Mouse (Mus musculus) spleen, postnatal 36 days (tissue): Measurements from ENCODE around the gene Hoxb4.

Experiments
- DNase-seq, 2 experiments: peaks; one replicate each; pipeline ENCODE4 v3.0.0; 2022; ENCODE audit warnings: low spot score in 2 of 2, mixed read lengths in 1 of 2

The Hoxb4 gene

DNA sequence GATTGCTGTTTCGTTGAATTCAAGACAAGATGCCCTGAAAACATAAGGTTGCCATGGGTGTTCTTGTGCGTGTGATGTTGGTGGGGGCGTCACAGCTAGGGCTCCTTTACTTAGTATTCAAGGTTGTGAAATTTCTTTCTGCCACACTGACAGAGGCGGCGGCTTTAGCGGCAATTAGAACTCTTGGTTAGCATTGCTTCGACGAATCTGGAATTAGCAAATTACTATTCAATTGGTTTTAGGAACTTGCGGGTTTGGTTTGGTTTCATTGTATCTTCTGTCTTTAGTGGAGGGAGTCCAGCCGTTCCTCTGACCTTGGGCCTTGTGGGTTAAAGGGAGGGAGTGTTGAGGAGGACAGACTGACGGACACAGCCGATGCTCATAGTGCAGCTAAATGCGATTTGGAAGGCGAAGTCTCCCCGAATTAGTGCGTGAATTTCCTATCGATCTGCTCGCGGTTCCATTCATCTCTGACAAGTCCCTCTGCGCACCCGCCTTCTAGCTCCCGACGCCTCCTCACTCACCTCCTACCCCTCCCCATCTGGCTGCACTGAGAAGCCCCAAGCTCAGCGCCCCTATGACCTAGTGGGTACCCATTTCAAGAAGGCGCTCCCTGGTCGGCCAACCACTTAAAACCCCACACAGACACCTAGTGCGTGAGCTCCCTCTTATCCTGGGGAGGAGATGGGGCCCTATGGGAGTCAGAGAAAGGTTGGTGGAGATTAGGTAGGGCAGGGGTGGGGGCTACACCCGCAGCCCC lies at the start of gene Hoxb4:
Hoxb4 (plus strand) TSS at position 660 of the 760 bp plus-strand sequence.
- no peak for DNase-seq

DNA sequence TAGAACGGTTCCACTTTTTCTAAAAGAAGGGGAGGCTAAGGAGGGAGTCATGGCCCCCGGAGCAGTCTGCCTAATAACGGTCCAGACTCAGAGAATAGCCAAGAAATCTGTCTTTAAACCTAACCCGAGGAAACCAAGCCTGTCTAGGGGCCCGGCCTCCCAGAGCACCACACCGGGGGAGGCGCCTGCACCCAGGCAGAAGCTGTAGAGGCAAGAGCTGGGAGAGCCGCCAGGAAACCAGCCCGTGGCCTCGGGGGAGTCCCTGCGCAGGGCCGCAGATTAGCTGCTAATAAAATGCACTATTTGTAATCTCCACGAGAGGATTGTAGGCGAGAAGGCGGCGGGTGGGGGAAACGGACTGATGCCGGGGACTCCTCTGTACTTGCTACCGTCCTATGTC lies 48.2 kb upstream of the Hoxb4 start:
- no peak for DNase-seq

DNA sequence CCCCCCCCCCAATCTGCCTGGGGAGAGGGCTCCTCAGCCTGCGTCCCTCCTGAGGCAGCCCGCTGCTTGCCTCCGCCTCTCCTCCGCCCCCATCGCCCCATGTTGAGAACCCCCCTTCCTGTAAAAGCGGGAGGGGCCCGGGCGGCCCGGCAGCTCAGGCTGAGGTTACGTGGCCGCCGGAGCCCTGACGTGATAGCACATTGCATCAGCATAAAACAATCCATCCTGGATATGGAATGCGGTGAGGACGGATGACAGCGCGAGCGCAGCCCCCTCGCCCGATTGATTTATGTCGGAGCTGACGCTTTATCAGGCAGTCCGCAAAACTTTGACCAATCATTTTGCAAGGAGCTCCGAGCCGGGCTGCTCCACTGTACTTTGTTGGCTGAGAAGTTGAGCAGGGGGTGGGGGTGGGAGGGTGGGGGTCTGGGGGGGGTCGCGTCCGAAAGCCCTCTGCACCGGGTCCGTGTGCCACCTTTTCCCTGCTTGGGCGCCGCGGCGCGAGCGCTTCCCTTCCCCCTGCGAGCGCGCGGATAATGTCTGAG lies 47.0 kb upstream of the Hoxb4 start, which contains the start of gene Hoxb9:
Hoxb9 (plus strand) TSS at position 462 of the 545 bp plus-strand sequence.
- DNase-seq, result no peak

DNA sequence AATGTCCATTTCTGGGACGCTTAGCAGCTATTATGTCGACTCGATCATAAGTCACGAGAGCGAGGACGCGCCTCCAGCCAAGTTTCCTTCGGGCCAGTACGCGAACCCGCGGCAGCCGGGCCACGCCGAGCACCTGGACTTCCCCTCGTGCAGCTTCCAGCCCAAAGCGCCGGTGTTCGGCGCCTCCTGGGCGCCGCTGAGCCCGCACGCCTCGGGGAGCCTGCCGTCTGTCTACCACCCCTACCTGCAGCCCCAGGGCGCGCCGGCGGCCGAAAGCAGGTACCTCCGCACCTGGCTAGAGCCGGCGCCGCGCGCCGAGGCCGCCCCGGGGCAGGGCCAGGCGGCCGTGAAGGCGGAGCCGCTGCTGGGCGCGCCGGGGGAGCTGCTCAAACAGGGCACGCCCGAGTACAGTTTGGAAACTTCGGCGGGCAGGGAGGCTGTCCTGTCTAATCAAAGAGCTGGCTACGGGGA lies 46.5 kb upstream of the Hoxb4 start:
- no peak for DNase-seq

DNA sequence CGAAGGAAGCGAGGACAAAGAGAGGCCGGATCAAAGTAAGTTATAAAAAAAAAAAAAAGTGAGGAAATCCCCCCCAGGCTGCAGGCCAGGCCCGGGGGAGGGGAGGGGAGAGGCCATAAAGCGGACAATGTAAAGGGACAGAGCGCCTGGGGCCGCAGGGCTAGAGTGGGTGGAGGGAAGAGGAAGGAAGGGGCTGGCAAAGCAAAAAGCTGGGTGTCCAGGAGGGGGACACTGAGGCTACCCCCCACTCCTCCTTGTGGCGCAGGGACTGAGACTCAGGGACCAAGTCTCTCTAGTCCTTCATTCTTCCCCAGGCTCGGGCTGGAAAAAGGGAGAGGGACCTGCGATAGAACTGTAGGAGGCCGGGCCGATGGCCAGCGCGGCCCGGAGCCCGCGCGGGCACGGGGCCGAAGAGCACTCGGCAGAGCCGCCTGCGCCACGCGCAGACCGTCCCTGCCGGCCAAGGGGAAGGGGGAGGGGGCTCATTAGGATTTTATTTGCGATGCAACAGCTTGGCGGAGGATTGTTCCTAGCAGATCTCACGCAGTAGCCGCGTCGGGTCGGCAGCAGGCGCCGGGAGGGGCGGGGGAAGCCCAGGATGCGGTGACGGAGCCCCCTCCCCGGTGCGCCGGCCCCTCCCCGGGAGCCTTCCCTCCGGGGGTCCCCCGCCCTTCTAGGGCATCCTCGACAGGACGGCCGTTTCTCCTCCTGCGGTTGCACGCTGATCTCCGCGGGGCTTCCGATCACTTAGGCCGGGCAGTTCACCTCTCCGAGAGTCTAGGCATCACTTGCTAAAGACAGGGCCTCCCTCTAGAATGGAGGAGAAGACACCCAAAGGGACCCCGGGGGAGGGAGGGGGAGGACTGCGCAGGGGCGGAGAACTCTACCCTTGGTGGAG lies 45.8 kb upstream of the Hoxb4 start:
- no peak for DNase-seq

DNA sequence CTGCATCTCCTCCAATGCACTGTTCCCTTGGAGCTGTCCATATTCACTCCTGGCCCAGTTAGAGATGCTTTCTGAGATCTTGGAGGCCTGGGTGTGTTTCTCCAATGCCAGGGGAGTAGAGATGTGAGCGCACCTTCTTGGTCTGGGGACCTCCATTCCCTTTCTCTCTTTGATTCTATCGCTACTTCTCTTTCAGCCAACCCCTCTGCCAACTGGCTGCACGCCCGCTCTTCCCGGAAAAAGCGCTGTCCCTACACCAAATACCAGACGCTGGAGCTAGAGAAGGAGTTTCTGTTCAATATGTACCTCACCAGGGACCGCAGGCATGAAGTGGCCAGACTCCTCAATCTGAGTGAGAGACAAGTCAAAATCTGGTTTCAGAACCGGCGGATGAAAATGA lies 43.6 kb upstream of the Hoxb4 start:
- DNase-seq, result no peak

DNA sequence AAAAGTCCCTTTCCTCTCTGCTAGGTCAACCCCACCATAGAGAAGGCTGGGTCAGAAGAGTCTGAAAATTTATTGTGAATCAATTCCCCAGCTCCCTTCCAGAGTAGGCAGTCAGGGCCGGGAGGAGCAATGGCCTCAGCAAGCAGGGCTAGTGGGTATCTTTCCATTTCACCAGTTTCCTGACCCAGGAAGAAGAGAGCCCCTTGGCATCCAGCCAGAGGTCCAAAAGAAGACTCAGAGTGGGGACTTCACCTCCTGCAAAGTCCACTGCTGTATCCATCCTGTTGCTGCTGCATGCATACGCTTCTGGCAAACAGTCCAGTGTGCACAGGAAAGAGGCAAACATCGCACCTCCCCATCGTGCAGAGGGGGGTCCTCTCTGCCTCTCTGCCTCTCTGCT lies 42.2 kb upstream of the Hoxb4 start:
- no peak for DNase-seq

DNA sequence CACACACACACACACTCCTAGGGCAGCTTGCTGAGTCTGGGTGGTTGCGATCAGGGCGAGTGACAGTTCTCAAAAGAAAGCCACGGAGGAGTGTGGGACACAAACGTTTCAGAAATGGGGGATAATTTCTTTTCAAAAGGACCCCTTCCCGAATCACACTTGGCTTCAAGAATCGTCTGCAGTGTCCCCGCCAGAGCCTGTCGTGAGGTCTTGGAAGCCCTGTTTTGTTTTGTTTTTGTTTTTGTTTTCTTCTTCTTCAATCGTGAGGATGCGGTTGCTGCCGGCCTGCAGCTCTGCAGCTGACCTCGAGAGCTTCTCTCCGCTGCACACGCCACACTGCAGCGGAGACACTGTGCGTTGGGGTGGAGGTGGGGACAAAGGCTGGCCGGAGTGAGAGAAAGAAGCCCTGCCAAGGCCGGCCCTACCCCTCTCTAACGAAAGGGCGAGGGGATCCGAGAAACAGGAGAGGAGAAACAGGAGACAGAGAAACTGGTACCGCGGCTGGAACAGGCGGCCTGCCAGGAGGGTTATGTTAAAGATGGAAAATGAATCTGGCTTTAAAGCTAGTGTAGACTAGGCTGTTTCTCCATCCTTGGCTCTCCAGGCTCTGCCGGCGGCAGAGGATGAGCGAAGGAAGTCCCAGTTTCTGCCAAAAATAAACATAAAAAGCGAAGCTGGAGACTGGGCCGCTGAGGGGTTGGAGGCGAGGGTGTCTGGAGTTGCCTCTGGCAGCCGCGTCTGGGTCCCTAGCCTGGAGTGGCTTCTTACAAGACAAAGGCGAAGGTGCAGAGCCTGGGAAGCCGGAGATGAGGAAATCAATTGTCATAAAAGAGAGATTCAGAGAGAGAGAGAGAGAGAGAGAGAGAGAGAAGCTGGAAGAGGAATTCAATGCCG lies 40.7 kb upstream of the Hoxb4 start:
- DNase-seq, result no peak

DNA sequence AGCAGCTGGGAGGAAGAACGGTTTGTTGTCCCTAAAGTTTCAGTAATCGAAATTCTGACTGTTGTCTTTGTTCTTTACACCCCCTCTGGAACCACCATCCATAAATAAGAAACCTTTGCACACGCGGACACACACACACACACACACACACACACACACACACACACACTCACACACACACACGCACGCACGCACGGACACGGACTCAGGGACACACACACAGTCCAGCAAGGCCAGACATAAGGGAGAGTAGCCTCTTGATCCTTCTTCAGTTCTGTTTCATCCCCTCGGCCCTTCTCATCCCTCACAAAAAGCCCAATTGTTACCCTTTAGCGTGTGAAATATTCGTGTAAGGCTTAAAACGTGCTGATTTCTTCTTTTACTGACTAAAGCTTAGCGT lies 39.7 kb upstream of the Hoxb4 start:
- DNase-seq, result no peak

DNA sequence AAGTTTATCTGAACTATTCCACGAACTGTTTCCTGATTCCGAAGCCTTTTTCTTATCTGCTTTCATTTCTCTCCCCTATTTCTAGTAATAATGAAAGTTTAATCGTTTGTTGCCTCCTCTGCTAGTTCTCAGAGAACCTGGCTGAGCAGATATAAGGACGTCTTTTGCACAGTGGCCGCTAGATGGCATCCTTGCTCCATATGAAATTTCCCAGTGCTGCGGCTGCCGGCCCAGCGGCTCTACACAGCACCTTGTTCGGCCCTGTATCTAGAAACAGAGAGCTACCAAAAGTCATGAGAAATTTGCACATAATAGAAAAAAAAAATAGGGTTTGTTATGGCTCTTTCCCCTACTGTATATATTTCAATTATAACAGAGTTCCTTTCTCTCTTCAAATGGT lies 39.3 kb upstream of the Hoxb4 start:
- DNase-seq, result peak; percentile 51 to 56

DNA sequence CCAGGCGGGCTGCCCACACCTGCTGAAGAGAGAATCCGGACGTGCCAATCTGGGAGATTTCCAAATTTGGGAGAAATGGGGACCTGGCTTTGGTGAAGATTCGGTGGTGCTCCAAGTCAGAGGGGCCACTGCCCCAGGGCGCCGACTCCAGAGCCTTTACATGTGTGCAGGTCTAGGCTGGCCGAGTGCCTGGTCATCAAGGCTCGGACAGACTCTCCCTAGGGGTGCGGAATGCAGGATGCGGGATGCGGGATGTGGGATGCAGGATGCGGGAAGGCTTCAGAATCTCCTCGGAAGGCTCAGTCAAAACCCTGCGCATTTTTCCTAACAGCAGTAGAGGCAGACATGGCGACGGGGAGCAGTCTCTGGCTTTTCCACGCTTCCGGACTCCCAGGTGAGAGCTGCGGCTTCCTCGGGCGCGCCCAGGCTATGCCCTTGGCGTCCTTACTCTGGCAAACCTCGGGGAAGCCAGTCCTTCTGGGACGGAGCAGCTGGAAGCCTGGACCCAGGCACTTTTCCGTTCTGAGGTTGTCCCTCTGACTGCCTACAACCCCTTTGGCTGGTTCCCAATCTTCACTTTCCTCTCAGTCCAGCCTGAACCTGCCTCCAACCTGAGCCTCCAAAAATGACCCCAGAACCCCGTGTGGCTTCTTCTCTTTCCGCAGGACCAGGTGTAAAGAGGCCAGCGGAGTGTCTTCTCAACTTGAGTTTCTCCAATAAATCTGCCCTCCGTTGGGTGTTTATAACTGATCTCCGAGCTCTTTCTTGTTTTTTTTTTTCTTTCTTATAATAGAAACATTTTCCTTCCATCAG lies 38.4 kb upstream of the Hoxb4 start:
- no peak for DNase-seq

DNA sequence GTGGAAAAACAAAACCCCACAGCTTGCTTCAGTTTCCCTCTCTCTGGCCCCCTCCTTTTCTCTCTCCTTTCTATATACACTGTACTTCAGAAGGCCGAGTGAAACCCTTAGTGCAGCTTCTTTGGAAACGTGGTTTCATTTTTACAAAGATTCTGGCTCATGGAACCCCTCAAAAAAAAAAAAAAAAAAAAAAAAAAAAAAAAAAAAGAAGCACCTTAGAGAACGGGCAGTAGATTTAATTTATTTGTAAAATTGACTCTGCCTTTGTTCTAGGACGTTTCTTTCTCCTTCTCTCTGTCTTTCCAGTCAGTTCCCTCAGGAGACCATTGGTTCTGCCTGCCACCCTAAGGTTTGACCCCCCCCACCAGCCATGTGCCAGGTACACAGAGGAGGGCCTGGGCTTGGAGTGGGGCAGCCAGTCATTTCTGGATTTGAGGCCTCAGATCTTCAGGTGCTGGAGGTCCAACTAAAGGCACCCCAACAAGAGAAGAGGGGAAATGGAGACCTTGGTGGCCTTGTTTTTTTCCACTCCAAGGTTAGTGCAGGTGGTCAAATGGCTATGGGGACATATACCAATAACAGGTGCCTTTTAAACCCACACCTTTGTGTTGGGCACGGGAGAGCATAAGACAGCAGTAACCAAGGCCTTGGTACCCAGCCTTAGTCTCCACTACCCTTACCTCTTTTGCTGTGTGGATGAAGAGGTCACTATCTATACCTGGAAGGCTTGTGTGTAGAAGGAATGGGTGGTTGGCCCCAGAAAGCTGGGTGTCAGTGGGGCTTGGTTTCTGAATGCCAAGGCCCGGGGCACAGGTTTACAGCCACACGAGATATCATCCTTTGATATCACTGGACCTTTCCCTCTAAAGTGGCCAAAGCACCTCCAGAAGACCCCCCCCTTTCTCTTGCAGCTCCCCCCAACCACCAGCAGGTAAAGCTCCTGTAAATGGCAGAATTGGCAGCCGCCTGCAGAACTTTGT lies 37.4 kb upstream of the Hoxb4 start:
- DNase-seq, result no peak

DNA sequence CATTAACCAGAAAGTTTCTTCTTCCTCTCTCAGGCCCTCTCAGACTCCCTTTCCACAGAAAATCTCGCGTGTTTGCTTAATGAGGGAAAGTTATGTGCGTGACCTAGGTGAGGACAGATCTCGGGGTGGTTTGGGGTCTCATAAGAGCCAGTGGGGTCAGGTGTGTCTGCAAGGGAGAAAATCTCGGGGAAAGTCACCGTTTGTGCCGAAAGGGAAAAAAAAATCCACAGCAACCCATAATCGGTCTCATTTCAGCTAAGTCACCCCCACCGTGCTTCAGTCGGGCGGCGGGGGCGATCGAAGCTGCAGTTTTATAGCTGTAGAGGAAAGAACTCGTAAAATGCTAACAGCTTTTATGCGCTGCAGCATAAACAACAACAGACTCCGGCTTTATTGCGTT lies 36.7 kb upstream of the Hoxb4 start:
- no peak for DNase-seq

DNA sequence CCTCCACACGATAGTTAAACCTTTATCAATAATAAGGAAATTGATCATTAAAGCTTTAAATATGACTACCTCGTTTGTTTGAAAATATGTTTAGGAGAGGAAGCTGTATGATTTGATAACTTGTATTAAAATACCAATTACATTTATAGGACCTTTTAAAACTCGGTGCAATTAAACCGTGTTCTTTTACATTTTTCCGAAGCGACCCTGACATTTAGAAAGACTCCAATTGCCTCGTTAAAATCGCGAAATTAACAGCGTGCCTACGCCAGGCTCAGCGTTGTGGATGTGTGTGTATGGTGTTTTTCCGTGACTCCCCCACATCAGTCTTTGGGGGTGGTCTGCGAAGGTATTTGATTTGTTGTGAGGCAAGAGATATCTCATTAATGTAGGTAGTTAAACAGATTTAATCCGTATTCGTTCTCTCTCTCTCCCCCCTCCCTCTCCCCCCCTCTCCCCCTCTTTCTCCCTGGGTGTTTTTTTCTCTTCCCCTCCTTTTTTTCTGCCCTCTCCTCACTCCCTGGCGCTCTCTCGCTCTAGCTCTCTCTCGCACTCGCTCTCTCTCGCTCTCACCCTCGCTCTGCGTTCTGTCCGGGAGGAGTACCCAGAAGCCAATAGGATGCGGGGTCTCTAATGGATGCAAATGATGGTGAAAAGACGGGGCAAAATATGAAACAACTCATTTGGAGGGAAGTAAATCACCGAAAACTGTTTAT lies 36.1 kb upstream of the Hoxb4 start, which contains the start of gene Hoxb8:
Hoxb8 (plus strand) TSS at position 51 of the 716 bp plus-strand sequence.
- no peak for DNase-seq

DNA sequence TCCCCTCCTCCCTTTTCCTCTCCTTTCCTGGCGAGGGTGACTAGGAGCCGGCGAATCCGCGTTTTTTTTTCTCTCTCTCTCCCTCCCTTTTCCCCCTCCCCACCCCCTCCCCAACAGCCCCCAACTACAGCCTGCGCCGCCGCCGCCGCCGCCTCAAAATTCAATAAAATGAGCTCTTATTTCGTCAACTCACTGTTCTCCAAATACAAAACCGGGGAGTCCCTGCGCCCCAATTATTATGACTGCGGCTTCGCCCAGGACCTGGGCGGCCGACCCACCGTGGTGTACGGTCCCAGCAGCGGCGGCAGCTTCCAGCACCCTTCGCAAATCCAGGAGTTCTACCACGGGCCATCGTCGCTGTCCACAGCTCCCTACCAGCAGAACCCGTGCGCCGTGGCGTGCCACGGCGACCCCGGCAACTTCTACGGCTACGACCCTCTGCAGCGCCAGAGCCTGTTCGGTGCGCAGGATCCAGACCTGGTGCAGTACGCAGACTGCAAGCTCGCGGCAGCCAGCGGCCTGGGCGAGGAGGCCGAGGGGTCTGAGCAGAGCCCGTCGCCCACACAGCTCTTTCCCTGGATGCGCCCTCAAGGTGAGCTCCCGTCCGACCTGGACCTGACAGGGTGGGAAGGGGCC lies 35.2 kb upstream of the Hoxb4 start:
- no peak for DNase-seq

DNA sequence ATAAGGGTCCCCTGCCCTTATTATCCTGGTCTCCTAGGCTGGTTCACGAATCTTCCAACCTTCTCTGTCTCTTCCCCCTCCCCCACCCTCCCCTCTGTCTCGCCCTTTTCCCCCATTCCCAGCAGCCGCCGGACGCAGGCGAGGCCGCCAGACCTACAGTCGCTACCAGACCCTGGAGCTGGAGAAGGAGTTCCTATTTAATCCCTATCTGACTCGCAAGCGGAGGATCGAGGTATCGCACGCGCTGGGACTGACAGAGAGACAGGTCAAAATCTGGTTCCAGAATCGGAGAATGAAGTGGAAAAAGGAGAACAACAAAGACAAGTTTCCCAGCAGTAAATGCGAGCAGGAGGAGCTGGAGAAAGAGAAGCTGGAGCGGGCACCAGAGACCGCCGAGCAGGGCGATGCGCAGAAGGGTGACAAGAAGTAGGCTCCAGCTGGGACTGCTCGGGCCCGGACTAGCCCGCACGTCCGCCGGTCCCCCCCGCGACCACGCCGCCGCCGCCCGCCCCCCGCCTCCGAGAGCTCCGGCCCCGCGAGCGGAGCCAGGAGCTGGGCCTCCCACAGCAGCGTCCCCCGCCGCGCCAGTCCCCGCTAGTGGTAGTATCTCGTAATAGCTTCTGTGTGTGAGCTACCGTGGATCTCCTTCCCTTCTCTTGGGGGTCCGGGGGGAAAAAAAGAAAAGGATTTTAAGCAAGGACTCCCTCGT lies 33.9 kb upstream of the Hoxb4 start:
- no peak for DNase-seq
